Mouse (Mus musculus) forebrain, embryonic 16.5 days (tissue): Measurements from ENCODE around the gene Itsn1. TPM values are rescaled to one million over a fixed set of nuclear protein-coding genes. Genes with fewer than 3 reads are reported as not detected.

ENCODE experiments used
- ATAC-seq: fragments of 200-750 bp; cut with Nextera tagmentation; 2 replicates; pipeline ENCODE4 v1.8.0; 2017; ENCODE audit warnings: mild to moderate bottlenecking, moderate library complexity
- H3K27ac ChIP-seq: fragments of 300-500 bp; sonication (generic); 2 replicates; pipeline ENCODE4 v1.5.1; 2014; ENCODE audit warnings: low read length, control low read depth
- H3K27me3 ChIP-seq: fragments of 300-500 bp; sonication (generic); replicated peaks from 2 replicates; pipeline ENCODE4 v1.6.1; 2014; ENCODE audit warnings: low read length; ENCODE audit not compliant: control insufficient read depth, insufficient read depth
- H3K36me3 ChIP-seq: fragments of 300-500 bp; sonication (generic); 2 replicates; pipeline ENCODE4 v1.6.1; 2014; ENCODE audit not compliant: control insufficient read depth, insufficient read depth
- H3K4me1 ChIP-seq: fragments of 300-500 bp; sonication (generic); replicated peaks from 2 replicates; pipeline ENCODE4 v1.6.1; 2014; ENCODE audit warnings: low read length; ENCODE audit not compliant: control insufficient read depth, insufficient read depth
- H3K4me2 ChIP-seq: fragments of 300-500 bp; sonication (generic); 2 replicates; pipeline ENCODE4 v1.6.1; 2014; ENCODE audit warnings: mild to moderate bottlenecking, low read length, control low read depth
- H3K4me3 ChIP-seq: fragments of 300-500 bp; sonication (generic); replicated peaks from 2 replicates; pipeline ENCODE4 v1.5.1; 2014; ENCODE audit warnings: mild to moderate bottlenecking, low read length, control low read depth
- H3K9ac ChIP-seq: fragments of 300-500 bp; sonication (generic); replicated peaks from 2 replicates; pipeline ENCODE4 v1.6.1; 2014; ENCODE audit warnings: low read depth, low read length, control low read depth
- H3K9me3 ChIP-seq: fragments of 300-500 bp; sonication (generic); 2 replicates; pipeline ENCODE4 v1.6.1; 2016; ENCODE audit warnings: low read length; ENCODE audit not compliant: control insufficient read depth
- WGBS: fragments of 180-500 bp; shearing (Covaris S2); extraction: QIAGEN DNeasy Blood & Tissue Kit; methylation state at CpG from one replicate; pipeline ENCODE4 v1.1.7; 2014; 5-methylcytosine and 5-hydroxymethylcytosine counted together
- polyA plus RNA-seq: library from polyadenylated mRNA; unstranded; fragments of >200 nt; fragmentation: Nextera tagmentation; extraction: Ambion mirVana; gene quantifications from 2 replicates; pipeline ENCODE4 v1.2.1, GENCODE M21; 2015

Gene Itsn1
- polyA plus RNA-seq, 1 experiment from 2014 or later = 86.3 TPM

DNA sequence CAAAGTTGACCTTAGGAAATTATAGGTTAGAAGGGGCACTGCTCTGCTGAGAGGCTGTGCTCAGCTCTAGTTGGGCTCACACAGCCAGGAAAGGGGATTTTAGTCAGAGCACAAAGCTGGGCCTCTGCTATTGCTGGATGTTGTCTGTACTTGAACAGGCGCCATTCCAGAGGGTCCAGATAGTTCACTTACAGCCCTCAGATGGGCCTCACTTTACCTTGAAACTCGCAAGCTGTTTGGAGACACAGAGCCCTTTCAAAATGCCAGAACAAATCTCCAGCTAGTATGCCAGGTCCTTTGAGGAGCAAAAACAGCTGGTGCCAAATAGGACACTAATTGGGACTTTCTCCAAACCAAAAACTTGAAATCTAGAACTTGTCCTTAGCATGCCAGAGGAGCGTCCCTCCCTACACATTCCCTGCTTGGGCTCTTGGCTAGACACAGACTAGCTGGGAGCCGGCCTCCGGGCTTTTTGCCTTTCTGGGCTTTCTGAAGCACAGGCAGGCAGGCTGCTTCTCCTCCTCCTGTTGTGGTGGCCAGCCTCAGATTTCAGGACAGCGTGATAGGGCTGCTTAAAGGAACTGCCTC lies 132.8 kb downstream of the Itsn1 start:
- no peak overlapping the region for H3K9ac ChIP-seq
- no peaks in the 10 kb centered on the region for H3K27me3 ChIP-seq
- no peak for ATAC-seq
- H3K4me1 ChIP-seq = peaks cover 12% of the 10 kb centered on the region; the same call in 1 of the 2 replicates
- 72% methylated on average over 6 of the region's 6 CpGs for WGBS
- no peak overlapping the region for H3K27ac ChIP-seq
- no peaks in the 10 kb centered on the region for H3K9me3 ChIP-seq
- H3K36me3 ChIP-seq = peaks cover 15% of the 10 kb centered on the region
- no peak overlapping the region for H3K4me2 ChIP-seq
- H3K4me3 ChIP-seq = no peak overlapping the region

DNA sequence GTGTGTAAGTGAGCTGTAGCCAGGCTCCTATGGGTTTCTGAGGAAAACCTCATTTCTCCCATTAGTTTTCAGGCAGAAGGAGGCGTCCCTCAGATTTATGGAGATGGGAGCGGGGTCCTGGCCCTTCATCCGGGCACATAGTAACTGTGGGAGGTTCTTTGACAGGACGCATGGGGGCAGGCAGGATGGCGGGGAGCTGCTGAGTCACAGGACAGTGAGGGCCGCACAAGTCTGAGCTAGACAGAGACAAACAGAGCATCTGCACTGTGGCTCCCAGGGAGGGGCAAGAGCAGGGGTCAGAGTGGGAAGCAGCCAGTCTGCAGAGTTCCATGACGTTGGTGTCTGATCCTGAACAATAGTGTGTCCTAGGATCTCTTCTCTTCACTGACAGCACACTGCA lies 133.8 kb downstream of the Itsn1 start:
- Histone ChIP-seq H3K4me3 (no peak overlapping the region), H3K9me3 (no peaks in the 10 kb centered on the region), H3K9ac (no peak overlapping the region), H3K27ac (no peak overlapping the region), H3K4me1 (peaks cover 18% of the 10 kb centered on the region; the same call in 1 of the 2 replicates), H3K27me3 (no peaks in the 10 kb centered on the region), H3K36me3 (peaks cover 11% of the 10 kb centered on the region), H3K4me2 (no peak overlapping the region)
- 85% methylated on average over 7 of the region's 7 CpGs for WGBS
- no peak for ATAC-seq

DNA sequence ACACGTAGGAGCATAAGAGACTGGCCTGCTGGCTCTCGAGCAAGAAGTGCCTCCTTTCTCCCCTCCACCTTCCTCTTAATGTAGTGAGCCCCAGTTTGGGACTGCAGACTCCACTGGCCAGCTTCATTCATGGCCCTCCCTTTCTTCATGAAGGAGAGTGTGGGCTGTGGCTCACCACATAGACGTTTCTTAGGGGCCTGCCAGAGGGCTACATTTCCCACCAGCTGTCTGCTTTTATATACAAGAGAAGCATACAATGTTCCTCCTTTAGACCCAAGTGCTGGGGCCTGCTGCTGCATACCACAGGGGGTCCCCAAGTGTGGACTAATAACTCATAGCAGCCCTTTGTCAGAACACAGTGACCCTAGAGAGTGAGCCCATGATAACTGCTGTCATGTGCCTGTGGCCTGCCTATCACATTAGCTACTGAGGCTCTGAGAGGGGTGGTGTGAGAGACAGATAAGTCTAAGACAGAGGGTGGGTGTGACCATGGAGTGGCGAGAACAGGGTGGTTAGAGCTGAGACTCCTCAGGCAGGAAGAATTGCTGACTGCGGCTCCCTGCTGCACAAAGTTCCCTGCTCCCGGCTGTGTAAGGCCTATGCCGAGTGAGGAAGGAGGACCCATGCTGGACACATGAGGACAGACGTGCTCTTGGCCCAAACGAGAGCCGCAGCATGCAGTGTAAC lies 135.7 kb downstream of the Itsn1 start:
- ATAC-seq = no peak
- no peaks in the 10 kb centered on the region for H3K27me3 ChIP-seq
- no peak overlapping the region for H3K27ac ChIP-seq
- no peak overlapping the region for H3K4me2 ChIP-seq
- H3K4me3 ChIP-seq = no peak overlapping the region
- peaks cover 22% of the 10 kb centered on the region for H3K36me3 ChIP-seq
- H3K9me3 ChIP-seq = no peaks in the 10 kb centered on the region
- H3K4me1 ChIP-seq = peaks cover 19% of the 10 kb centered on the region; the same call in 1 of the 2 replicates
- WGBS = 75% methylated on average over 10 of the region's 10 CpGs
- no peak overlapping the region for H3K9ac ChIP-seq

DNA sequence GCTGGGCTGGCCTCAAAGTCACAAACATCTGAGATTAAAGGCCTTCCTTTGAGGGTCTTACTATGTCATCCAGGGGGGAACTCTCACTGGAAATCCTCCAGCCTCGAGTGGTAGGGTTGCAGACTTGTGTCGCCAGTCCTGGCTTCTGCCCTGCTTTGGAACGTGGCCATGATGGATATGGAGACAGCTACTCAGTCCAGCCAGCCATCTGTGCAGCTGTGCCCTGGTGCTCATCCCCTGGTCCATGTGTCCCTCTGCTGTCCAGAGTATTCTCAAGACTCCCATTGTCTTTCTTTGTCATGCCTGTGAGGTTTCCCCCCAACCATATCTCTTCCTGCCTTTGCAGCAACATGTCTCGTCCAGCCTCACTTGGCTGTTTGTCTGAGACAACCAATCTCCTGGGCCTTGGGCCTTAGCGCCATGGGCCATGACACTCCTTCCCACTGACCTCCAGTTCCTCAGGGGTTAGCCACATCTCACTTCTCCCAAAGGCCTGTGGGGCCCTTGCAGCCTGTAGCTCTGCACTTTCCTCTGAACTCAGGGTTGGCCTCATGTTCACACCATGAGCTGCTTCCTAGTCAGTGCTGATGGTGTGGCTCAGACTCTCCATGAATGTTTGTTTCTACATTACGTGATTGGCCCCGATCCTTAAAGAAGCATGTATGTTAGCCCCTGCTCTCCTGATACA lies 136.6 kb downstream of the Itsn1 start:
- H3K9me3 ChIP-seq = no peaks in the 10 kb centered on the region
- no peaks in the 10 kb centered on the region for H3K27me3 ChIP-seq
- H3K4me2 ChIP-seq = no peak overlapping the region
- no peak overlapping the region for H3K27ac ChIP-seq
- no peak overlapping the region for H3K4me3 ChIP-seq
- H3K36me3 ChIP-seq = peaks cover 27% of the 10 kb centered on the region
- peaks cover 18% of the 10 kb centered on the region; the same call in 1 of the 2 replicates for H3K4me1 ChIP-seq
- H3K9ac ChIP-seq = no peak overlapping the region
- 83% methylated on average over 7 of the region's 7 CpGs for WGBS
- no peak for ATAC-seq

DNA sequence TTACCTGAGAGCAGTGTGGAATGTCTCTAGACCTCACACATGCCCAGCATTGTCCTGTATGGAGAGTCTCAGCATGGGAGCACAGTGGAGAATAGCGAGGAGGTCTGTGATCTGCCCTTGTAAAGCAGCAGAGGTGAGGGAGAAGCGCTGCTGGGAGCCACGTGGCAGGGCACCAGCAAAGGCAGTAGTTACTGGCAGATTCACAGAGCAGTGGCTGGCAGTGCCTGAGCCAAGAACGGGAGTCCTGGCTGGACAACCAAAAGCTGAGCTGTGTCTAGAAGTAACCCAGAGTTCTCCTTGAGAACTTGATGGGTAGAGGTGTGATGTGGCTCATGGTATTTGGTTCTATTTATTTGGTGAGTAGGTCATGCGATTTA lies 137.2 kb downstream of the Itsn1 start:
- Histone ChIP-seq H3K27ac (no peak overlapping the region), H3K36me3 (peaks cover 29% of the 10 kb centered on the region), H3K27me3 (no peaks in the 10 kb centered on the region), H3K4me1 (peaks cover 15% of the 10 kb centered on the region; the same call in 1 of the 2 replicates), H3K9me3 (no peaks in the 10 kb centered on the region), H3K9ac (no peak overlapping the region), H3K4me2 (no peak overlapping the region), H3K4me3 (no peak overlapping the region)
- ATAC-seq = no peak
- 80% methylated on average over 5 of the region's 5 CpGs for WGBS

DNA sequence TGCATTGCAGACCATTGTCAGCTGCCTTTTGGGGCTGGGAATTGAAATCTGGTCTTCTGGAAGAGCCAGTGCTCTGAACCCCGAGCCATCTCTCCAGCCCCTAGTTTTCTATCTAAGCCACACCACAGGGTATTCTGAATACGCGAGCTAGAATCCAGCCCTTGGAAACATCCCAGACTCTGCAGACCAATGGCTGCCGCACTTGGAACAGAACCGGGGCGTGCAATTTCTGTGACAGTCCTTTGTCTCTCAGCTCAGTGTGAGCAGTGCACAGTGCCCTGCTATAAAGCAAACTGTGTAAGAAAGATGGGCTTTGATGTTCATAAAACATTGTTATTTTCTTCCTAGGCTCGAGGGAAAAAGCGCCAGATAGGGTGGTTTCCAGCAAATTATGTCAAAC lies 138.6 kb downstream of the Itsn1 start:
- H3K9ac ChIP-seq = no peak overlapping the region; the same call in 1 of the 2 replicates

DNA sequence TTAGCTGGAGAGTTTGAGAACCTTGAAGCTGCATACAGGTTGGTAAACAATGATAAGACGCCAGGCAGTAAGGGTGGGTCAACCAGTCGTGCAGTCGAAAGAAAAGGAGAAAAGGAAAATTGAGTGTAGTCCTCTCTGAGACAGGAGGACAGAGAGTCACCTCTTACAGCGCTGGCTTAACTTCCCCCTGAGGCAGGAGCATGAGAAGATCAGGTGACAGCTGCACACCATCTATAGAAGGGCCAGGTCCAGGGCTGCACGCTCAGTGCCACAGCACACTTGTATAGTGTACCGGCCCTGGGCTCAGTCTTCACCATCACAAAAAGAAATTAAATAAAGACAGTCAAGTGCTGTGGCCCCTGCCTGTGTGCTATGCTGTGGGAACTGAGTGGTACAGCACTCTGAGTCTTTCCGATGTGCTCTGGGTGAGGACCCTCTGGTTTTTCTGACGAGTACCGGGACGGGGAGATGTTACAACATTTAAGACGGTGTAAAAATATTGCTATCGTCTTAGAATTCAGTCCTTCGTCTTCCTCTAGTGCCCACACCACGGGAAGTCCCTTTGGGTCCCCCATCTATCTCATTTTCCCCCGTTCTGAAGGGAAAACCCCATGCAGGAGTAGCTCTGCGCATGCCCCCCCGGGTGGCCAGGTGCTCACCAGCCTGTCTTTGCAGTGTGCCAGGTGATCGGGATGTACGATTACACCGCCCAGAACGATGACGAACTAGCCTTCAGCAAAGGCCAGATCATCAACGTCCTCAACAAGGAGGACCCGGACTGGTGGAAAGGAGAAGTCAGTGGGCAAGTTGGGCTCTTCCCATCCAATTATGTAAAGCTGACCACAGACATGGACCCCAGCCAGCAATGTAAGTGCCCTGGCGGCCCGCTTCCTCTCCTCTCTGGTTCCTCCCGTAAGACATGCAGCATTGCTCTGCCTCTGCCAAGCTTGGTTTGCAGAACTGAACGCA lies 140.1 kb downstream of the Itsn1 start:
- Histone ChIP-seq H3K27ac (no peak overlapping the region; the same call in 1 of the 2 replicates), H3K36me3 (peaks cover 29% of the 10 kb centered on the region), H3K9ac (no peak overlapping the region), H3K4me2 (no peak overlapping the region), H3K9me3 (no peaks in the 10 kb centered on the region), H3K27me3 (no peaks in the 10 kb centered on the region), H3K4me3 (no peak overlapping the region), H3K4me1 (0 out of 2 replicates have a peak, but pooled peaks cover 7% of the 10 kb centered on the region)
- no peak for ATAC-seq
- WGBS = 88% methylated on average over 28 of the region's 28 CpGs

More for the DNA sequence above, 138.6 kb downstream of the Itsn1 start:
- Histone ChIP-seq H3K36me3 (peaks cover 33% of the 10 kb centered on the region), H3K27me3 (no peaks in the 10 kb centered on the region), H3K9me3 (no peaks in the 10 kb centered on the region), H3K4me1 (0 out of 2 replicates have a peak, but pooled peaks cover 7% of the 10 kb centered on the region), H3K4me2 (no peak overlapping the region), H3K4me3 (no peak overlapping the region), H3K27ac (peak overlapping the region; percentile 43)
- peak; percentile 57 for ATAC-seq
- 57% methylated on average over 8 of the region's 8 CpGs for WGBS

DNA sequence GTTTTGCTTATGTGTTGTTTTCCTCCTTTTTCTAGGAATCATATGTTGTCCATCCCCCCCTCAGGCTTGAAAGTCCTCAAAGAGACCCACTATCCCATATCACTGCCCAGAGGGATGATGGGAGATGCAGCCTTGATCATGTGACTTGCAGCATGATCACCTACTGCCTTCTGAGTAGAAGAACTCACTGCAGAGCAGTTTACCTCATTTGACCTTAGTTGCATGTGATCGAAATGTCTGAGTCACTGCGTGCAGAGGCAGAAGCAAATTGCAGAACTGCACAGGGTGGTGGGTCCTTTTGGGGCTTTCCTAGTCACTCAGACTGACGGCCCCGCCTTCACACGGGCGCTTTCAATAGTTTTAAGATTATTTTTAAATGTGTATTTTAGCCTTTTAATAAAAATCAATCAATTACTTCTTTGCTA lies 141.1 kb downstream of the Itsn1 start:
- no peak overlapping the region for H3K4me2 ChIP-seq
- 0 out of 2 replicates have a peak, but pooled peaks cover 7% of the 10 kb centered on the region for H3K4me1 ChIP-seq
- no peaks in the 10 kb centered on the region for H3K9me3 ChIP-seq
- H3K4me3 ChIP-seq = no peak overlapping the region
- peaks cover 29% of the 10 kb centered on the region for H3K36me3 ChIP-seq
- no peak overlapping the region for H3K27ac ChIP-seq
- WGBS = 94% methylated on average over 6 of the region's 6 CpGs
- no peak overlapping the region for H3K9ac ChIP-seq
- no peaks in the 10 kb centered on the region for H3K27me3 ChIP-seq
- ATAC-seq = no peak
